In genomic region chr6:115853985-115854384, GRCm38 (mm10) we compare ENCODE assay signal across 8 mouse cellular contexts. TPM values are rescaled to one million over a fixed set of nuclear protein-coding genes. Genes with fewer than 3 reads are reported as not detected.
DNase-seq lines count a peak whose midpoint lies in the region; ATAC-seq and TF ChIP-seq lines count a peak whose summit lies in the region.

No protein-coding gene starts in this region.

- no peak for DNase-seq in layer of hippocampus, adult 2 months (ENCODE audit: low spot score in 2 of 2)
- DNase-seq in layer of hippocampus, adult 9-10 months (ENCODE audit: low spot score): no peak
- no peak for DNase-seq in limb, embryonic 10.5 days (ENCODE audit: low spot score)
- no peak for DNase-seq in right cerebral cortex, adult 18-20 months
- no peak for DNase-seq in cerebellum, postnatal 25 days
- DNase-seq in layer of hippocampus, adult 9-11 months: no peak

- peaks cover 12% of the 10 kb centered on the region; the same call in 1 of the 2 replicates for H3K36me3 ChIP-seq in embryonic facial prominence, embryonic 12.5 days
- peaks cover 17% of the 10 kb centered on the region for H3K36me3 ChIP-seq in limb, embryonic 10.5 days
- H3K36me3 ChIP-seq in neural tube, embryonic 15.5 days: 0 out of 2 replicates have a peak, but pooled peaks cover 2% of the 10 kb centered on the region

- peaks cover 14% of the 10 kb centered on the region; the same call in 1 of the 2 replicates for H3K4me1 ChIP-seq in embryonic facial prominence, embryonic 12.5 days
- H3K4me1 ChIP-seq in limb, embryonic 10.5 days: peaks cover 25% of the 10 kb centered on the region
- H3K4me1 ChIP-seq in neural tube, embryonic 15.5 days: peaks cover 16% of the 10 kb centered on the region

- H3K4me3 ChIP-seq in layer of hippocampus, adult 2 months: peak overlapping the region; percentile 67
- H3K4me3 ChIP-seq in embryonic facial prominence, embryonic 12.5 days: peak overlapping the region; percentile 64
- peak overlapping the region; percentile 77 for H3K4me3 ChIP-seq in limb, embryonic 10.5 days
- H3K4me3 ChIP-seq in neural tube, embryonic 15.5 days (replicated peaks): peak overlapping the region; percentile 68

- H3K27ac ChIP-seq in layer of hippocampus, adult 2 months: peak overlapping the region; percentile 92
- peak overlapping the region; percentile 92 for H3K27ac ChIP-seq in embryonic facial prominence, embryonic 12.5 days
- H3K27ac ChIP-seq in limb, embryonic 10.5 days: peak overlapping the region; percentile 90
- peak overlapping the region; percentile 85 for H3K27ac ChIP-seq in neural tube, embryonic 15.5 days (replicated peaks)

- no peaks in the 10 kb centered on the region for H3K27me3 ChIP-seq in embryonic facial prominence, embryonic 12.5 days
- no peaks in the 10 kb centered on the region for H3K27me3 ChIP-seq in limb, embryonic 10.5 days (ENCODE audit: low read depth, poor library complexity, severe bottlenecking)
- no peaks in the 10 kb centered on the region for H3K27me3 ChIP-seq in neural tube, embryonic 15.5 days (replicated peaks)

- H3K9me3 ChIP-seq in embryonic facial prominence, embryonic 12.5 days: no peaks in the 10 kb centered on the region
- H3K9me3 ChIP-seq in limb, embryonic 10.5 days (replicated peaks): no peaks in the 10 kb centered on the region
- no peaks in the 10 kb centered on the region for H3K9me3 ChIP-seq in neural tube, embryonic 15.5 days (replicated peaks)

- peak overlapping the region; percentile 66 for H3K9ac ChIP-seq in embryonic facial prominence, embryonic 12.5 days
- H3K9ac ChIP-seq in neural tube, embryonic 15.5 days (replicated peaks): peak overlapping the region; percentile 58; the same call in 1 of the 2 replicates

- ATAC-seq in embryonic facial prominence, embryonic 12.5 days (ENCODE audit: insufficient number of reproducible peaks, insufficient read depth, low FRiP score, low TSS enrichment): no peak
- no peak for ATAC-seq in neural tube, embryonic 15.5 days (ENCODE audit: low FRiP score)

- H3K4me2 ChIP-seq in embryonic facial prominence, embryonic 12.5 days (replicated peaks): peak overlapping the region; percentile 74
- peak overlapping the region; percentile 88 for H3K4me2 ChIP-seq in neural tube, embryonic 15.5 days

- WGBS in embryonic facial prominence, embryonic 12.5 days: 45% methylated on average over 7 of the region's 7 CpGs
- 54% methylated on average over 7 of the region's 7 CpGs for WGBS in limb, embryonic 10.5 days
- WGBS in neural tube, embryonic 15.5 days: 50% methylated on average over 7 of the region's 7 CpGs

- TF ChIP-seq CTCF in layer of hippocampus, adult 2 months (conservative IDR thresholded peaks at IDR 0.05): no peak

RNA-seq across cellular contexts. Expression of gene Ift122, which starts 0.7 kb away (rescaled TPM):
- 10 to 100 TPM; 30.3 TPM for total RNA-seq in layer of hippocampus, adult 2 months (2021)
- polyA plus RNA-seq in embryonic facial prominence, embryonic 12.5 days (2016; fragmentation: Nextera tagmentation; extraction: Ambion mirVana): 30.7 and 33.4 TPM in 2 replicates
- polyA plus RNA-seq in limb, embryonic 10.5 days (2016; fragmentation: Nextera tagmentation; extraction: Ambion mirVana): 28.0 and 34.2 TPM in 2 replicates
- 28.2 and 30.1 TPM in 2 replicates for polyA plus RNA-seq in neural tube, embryonic 15.5 days (2015; fragmentation: Nextera tagmentation; extraction: Ambion mirVana)

RNA-seq across cellular contexts. Expression of gene Mbd4, which starts 0.8 kb away (rescaled TPM):
- 1 to 10 TPM; 6.3 to 6.8 TPM for total RNA-seq in layer of hippocampus, adult 2 months (2021)
- polyA plus RNA-seq in embryonic facial prominence, embryonic 12.5 days (2016; fragmentation: Nextera tagmentation; extraction: Ambion mirVana): 28.4 and 28.8 TPM in 2 replicates
- polyA plus RNA-seq in limb, embryonic 10.5 days (2016; fragmentation: Nextera tagmentation; extraction: Ambion mirVana): 35.3 and 37.8 TPM in 2 replicates
- polyA plus RNA-seq in neural tube, embryonic 15.5 days (2015; fragmentation: Nextera tagmentation; extraction: Ambion mirVana): 10.4 and 14.5 TPM in 2 replicates

RNA-seq across cellular contexts. Expression of gene Efcab12, which starts 15.8 kb away (rescaled TPM):
- total RNA-seq in layer of hippocampus, adult 2 months (2021): 1 to 10 TPM; 3.9 to 4.5 TPM
- polyA plus RNA-seq in embryonic facial prominence, embryonic 12.5 days (2016; fragmentation: Nextera tagmentation; extraction: Ambion mirVana): 0.89 and 1.00 TPM in 2 replicates
- polyA plus RNA-seq in limb, embryonic 10.5 days (2016; fragmentation: Nextera tagmentation; extraction: Ambion mirVana): 0.49 and 0.66 TPM in 2 replicates
- polyA plus RNA-seq in neural tube, embryonic 15.5 days (2015; fragmentation: Nextera tagmentation; extraction: Ambion mirVana): 2.7 and 3.0 TPM in 2 replicates

RNA-seq across cellular contexts. Expression of gene Rpl32, which starts 45.4 kb away (rescaled TPM):
- 100 to 1,000 TPM; 488 to 493 TPM for total RNA-seq in layer of hippocampus, adult 2 months (2021)
- 1,977 and 2,016 TPM in 2 replicates for polyA plus RNA-seq in embryonic facial prominence, embryonic 12.5 days (2016; fragmentation: Nextera tagmentation; extraction: Ambion mirVana)
- polyA plus RNA-seq in limb, embryonic 10.5 days (2016; fragmentation: Nextera tagmentation; extraction: Ambion mirVana): 1,689 and 1,952 TPM in 2 replicates
- polyA plus RNA-seq in neural tube, embryonic 15.5 days (2015; fragmentation: Nextera tagmentation; extraction: Ambion mirVana): 1,019 and 1,216 TPM in 2 replicates
